10 mouse cellular contexts compared by ENCODE assay signal in the genomic region with DNA sequence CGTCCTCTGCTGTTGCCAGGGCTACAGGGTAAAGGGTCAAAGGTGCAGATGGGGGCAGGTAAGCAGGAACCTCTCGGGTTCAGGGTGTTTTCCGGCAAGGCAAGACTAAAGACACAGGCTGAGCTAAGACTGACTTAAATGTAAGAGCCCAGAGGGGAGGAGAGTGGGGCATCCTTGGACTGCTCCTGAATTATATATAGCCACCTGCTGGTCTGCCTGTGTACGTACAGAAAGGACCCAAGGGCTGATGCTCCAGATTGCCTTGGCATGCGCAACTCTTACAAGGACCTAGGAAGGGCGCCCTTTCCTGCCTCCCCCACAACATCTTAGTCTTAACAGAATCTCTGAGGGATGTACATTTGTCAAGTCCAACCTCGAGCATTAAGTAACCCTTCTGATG.
DNase-seq lines count a peak whose midpoint lies in the region; ATAC-seq lines count a peak whose summit lies in the region.
"Had no signal": no experiment of that assay in that cellular context is flagged by ENCODE, and none has a peak within 500 bp of the region (broad histone marks: within the 10 kb centered on the region; RNA-seq: fewer than 3 reads in every experiment).

No protein-coding gene starts in this region.

- H3K9me3 ChIP-seq in embryonic facial prominence, embryonic 14.5 days (ENCODE audit: control insufficient read depth, low read length) = no peaks in the 10 kb centered on the region
- H3K9me3 ChIP-seq in limb, embryonic 15.5 days = no peaks in the 10 kb centered on the region
- H3K9me3 ChIP-seq: G1E; megakaryocyte, embryonic 14.5 days had no signal

- H3K4me1 ChIP-seq in embryonic facial prominence, embryonic 14.5 days (ENCODE audit: control insufficient read depth, insufficient read depth, low read length) = peaks cover 9% of the 10 kb centered on the region
- peaks cover 18% of the 10 kb centered on the region for H3K4me1 ChIP-seq in limb, embryonic 15.5 days
- H3K4me1 ChIP-seq: megakaryocyte, embryonic 14.5 days had no signal

- ATAC-seq in frontal cortex, adult (ENCODE audit: low TSS enrichment) = peak; percentile 70; the same call in 1 of the 2 replicates
- ATAC-seq in embryonic facial prominence, embryonic 14.5 days (ENCODE audit: low read depth) = peak; percentile 65; the same call in 1 of the 2 replicates
- no peak for ATAC-seq in limb, embryonic 15.5 days (ENCODE audit: insufficient number of reproducible peaks, low FRiP score, low TSS enrichment, low read depth)
- no peak for ATAC-seq in granulocyte monocyte progenitor cell, adult 5-6 weeks (replicated peaks; ENCODE audit: poor library complexity, severe bottlenecking)

- no peaks in the 10 kb centered on the region for H3K27me3 ChIP-seq in embryonic facial prominence, embryonic 14.5 days (replicated peaks; ENCODE audit: control insufficient read depth, insufficient read depth, low read length)
- no peaks in the 10 kb centered on the region for H3K27me3 ChIP-seq in limb, embryonic 15.5 days

- H3K9ac ChIP-seq in embryonic facial prominence, embryonic 14.5 days (ENCODE audit: low read depth, low read length) = no peak overlapping the region
- H3K9ac ChIP-seq in limb, embryonic 15.5 days = no peak overlapping the region

- H3K4me2 ChIP-seq in embryonic facial prominence, embryonic 14.5 days (ENCODE audit: low read depth, low read length) = no peak overlapping the region
- no peak overlapping the region for H3K4me2 ChIP-seq in limb, embryonic 15.5 days

- no peaks in the 10 kb centered on the region for H3K36me3 ChIP-seq in embryonic facial prominence, embryonic 14.5 days (ENCODE audit: control insufficient read depth, insufficient read depth, low read length)
- H3K36me3 ChIP-seq in limb, embryonic 15.5 days = no peaks in the 10 kb centered on the region
- H3K36me3 ChIP-seq: G1E had no signal

- no peak overlapping the region for H3K4me3 ChIP-seq in embryonic facial prominence, embryonic 14.5 days (ENCODE audit: low read depth, low read length)
- H3K4me3 ChIP-seq in limb, embryonic 15.5 days = no peak overlapping the region
- H3K4me3 ChIP-seq: megakaryocyte, embryonic 14.5 days had no signal

- WGBS in embryonic facial prominence, embryonic 14.5 days = 53% methylated on average over 7 of the region's 7 CpGs
- WGBS in limb, embryonic 15.5 days = 72% methylated on average over 7 of the region's 7 CpGs

- no peak overlapping the region; the same call in none of the 2 replicates for H3K27ac ChIP-seq in embryonic facial prominence, embryonic 14.5 days (replicated peaks; ENCODE audit: low read depth, low read length)
- peak overlapping the region; percentile 57 for H3K27ac ChIP-seq in limb, embryonic 15.5 days

- DNase-seq in frontal cortex, postnatal 25 days (ENCODE audit: low spot score in 2 of 2) = no peak
- peak; percentile 22 for DNase-seq in 416B (ENCODE audit: low read depth)
- DNase-seq in embryonic facial prominence, embryonic 14.5 days (ENCODE audit: low spot score) = peak; percentile 69
- no peak for DNase-seq in urinary bladder, postnatal 14 days (ENCODE audit: low spot score)
- no peak for DNase-seq in natural killer cell, adult 2 months (ENCODE audit: low spot score in 2 of 2)

Comparison
In these comparisons a context has a peak if more than half of its experiments do, and no peak if none do; other contexts are left out.
1. ATAC-seq: peak in frontal cortex, adult (single experiment) and embryonic facial prominence, embryonic 14.5 days (single experiment); none in limb, embryonic 15.5 days (single experiment) and granulocyte monocyte progenitor cell, adult 5-6 weeks (single experiment).
2. DNase-seq: peak in 416B (single experiment) and embryonic facial prominence, embryonic 14.5 days (single experiment); none in frontal cortex, postnatal 25 days (0 of 2), urinary bladder, postnatal 14 days (single experiment) and natural killer cell, adult 2 months (0 of 2).